Mouse (Mus musculus) cerebellum, adult 18-20 months (tissue): Measurements from ENCODE around the gene Fhod1.

Source experiments
- DNase-seq, 2 experiments: peaks; one replicate each; pipeline ENCODE4 v3.0.0; 2021

The Fhod1 gene

DNA sequence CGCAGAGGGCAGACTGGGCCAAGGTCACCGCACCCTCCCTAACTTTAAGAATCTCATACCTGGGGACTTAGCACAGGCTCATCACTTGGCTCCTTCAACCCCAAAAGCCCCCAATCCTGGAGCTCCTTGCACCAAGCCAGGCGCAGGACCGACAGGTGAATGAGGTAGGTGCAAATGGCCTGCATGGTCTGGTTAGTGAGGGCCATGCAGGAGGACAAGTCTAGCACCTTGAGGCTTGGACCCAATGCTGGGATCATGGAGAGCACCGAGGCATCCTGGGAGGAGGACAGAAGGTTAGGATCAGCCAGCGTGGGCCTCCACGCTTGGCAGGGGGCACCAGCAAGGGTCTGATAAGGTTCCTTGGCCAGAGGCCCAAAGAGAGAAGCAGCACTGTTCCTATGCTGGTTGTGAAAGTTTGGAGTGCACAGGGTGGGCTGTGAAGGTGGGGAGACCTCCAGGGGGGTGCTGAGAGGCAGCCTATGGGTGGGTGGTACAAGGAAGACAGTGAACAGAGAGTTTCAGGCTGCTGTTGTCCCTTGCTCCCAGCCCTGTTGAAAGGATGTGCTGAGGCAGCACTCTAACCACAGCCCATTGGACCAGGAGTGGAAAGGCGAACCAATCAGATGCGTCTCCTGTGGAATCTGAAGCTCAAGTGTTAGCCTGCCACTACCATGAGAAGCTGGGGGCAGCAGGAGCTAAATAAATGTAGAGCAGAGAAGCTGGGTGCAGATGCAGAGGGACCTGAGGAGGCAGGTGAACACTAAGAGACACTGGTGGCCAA lies 33.9 kb downstream of the Fhod1 start:
- DNase-seq = no peak

DNA sequence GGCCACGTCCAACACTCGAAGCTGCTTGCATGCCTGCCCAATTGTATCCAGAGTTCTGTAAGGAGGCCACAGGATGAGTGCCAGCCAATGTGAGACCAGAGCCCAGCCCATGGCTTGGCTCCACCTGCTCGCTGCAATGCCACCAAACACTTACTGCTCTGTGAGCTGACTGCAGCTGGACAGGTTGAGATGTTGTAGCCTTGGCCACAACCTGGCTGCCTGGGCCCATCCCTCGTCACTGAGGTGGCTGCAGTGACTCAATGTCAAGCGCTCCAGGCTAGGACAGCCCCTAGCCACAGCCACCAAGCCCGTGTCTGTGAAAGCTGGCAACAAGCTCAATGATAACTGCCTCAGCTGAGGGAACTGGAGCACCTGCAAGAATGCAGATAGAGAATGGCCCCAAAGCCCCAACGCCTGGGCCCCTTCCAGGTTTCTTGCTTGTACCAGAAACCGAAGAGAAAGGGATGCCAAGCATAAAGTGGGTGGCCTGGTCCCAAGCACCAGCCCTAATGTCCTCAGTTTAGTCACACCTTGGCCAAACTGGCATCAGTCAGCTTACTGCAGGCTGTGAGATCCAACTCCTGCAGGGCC lies 34.8 kb downstream of the Fhod1 start:
- DNase-seq = peak in 1 of 2 experiments; percentile 55

DNA sequence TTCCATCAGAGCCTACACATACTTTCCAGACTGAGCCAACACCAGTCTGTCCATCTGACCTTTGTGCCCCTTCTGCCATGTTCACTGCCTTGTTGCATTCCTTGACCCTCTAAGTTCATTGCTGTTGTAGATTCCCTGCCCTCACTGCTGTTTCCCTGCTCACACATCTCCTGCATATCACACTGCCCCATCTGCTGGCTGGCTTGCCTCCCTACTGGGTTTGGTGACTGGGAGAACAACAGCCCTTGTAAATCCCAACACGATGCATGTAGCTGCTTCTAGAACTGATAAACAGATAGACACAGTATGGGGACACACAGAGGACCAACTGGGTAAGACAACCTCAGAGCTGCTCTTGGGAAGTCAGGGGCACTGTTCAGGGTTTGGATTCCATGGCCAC lies 36.0 kb downstream of the Fhod1 start:
- DNase-seq = no peak

DNA sequence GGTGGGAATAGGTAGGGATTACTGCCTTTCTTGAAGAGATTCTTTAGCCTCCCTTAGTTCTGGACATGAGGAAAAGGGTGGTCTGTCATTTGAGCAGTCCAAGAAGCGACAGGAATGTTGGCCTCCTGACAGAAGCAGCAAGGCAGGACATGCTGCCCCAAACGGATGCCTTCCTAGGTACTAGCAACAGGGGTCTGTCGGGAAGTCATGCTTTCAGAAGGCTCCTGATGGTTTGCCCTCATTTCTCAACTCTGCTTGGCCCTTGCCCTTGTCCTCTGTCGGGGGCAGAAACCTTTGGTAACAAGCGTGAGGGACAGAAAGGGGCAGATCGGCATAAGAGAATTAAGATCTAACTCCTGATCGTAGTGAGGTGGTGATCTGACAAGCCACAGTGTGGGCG lies 37.6 kb downstream of the Fhod1 start:
- DNase-seq = peak in 1 of 2 experiments; percentile 46

DNA sequence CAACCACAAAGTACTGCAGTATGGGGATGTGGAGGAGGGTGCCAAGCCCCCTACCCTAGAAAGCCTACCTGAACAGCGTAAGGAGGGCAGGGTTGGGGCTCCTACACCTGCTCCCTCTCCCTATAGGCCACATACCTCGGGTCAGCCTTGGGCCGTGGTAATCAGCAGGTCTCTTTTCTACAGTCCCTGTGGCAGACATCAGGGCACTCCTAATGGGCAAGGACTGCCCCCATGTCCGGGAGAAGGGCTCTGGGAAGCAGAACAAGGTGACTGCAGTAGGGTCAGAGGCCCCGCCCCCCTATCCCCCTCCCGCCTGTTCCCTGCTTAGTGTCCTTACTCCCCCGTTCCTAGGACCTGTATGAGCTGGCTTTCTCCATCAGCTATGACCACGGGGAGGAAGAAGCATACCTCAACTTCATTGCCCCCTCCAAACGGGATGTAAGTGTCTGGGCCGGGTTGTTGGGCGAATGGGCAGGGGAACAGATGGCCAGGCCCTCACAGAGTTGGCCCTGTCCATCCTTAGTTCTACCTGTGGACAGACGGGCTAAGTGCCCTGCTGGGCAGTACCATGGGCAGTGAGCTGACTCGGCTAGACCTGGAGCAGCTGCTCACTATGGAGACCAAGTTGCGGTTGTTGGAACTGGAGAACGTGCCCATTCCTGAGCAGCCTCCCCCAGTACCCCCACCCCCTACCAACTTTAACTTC lies 38.5 kb downstream of the Fhod1 start:
- peak; percentile 93 to 95 for DNase-seq

DNA sequence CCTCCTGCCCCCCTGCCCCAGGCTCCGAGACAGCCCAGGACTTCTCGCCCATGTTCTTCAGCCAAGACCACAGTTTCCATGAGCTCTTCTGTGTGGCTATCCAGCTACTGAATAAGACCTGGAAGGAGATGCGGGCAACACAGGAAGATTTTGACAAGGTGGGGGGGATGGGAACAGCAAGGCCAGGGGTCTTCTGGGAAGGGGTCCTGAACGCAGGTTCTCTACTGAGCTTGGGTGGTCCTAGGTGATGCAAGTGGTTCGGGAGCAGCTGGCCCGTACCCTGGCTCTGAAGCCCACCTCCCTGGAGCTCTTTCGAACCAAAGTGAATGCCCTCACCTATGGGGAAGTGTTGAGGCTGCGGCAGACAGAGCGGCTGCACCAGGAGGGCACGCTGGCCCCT lies 39.3 kb downstream of the Fhod1 start:
- peak in 1 of 2 experiments; percentile 43 for DNase-seq

DNA sequence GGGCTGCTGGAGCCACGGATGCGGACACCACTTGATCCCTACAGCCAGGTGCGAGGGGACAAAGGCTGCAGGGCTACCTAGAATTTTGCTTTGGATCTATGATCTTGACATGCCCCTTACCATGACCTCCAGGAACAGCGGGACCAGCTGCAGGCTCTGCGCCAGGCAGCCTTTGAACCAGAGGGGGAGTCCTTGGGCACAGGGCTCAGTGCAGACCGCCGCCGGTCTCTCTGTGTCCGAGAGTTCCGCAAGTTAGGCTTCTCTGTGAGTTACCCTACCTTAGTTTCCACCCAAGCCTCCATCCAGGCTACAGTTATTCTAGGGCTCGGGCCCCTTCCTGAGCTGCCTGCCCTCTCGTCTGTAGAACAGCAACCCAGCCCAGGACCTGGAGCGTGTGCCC lies 40.1 kb downstream of the Fhod1 start:
- peak in 1 of 2 experiments; percentile 37 for DNase-seq

DNA sequence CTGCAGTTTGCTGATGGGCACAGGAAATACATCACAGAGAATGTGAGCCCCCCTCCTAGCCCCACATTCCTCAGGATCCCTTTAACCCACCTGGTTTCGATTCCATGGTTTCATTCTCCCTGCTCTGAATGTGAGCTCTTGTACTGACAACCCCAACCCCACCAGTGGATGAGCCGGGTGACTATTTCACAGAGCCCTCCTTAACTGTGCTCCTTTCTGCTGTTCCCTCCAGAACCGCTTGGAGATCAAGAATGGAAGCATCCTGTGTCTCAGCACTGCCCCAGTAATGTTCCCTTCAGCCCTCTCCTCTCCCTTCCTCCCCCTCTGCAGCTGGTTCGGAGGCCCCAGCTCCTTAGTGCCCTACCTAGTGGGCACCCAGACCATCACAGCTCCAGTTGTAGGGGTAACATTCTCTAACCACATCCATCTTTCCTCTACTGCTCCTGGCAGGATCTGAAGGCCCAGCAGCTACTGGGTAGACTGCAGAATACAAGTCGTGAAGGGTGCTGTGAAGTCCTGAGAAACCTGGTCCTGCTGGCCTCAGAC lies 41.5 kb downstream of the Fhod1 start:
- DNase-seq = peak in 1 of 2 experiments; percentile 39

DNA sequence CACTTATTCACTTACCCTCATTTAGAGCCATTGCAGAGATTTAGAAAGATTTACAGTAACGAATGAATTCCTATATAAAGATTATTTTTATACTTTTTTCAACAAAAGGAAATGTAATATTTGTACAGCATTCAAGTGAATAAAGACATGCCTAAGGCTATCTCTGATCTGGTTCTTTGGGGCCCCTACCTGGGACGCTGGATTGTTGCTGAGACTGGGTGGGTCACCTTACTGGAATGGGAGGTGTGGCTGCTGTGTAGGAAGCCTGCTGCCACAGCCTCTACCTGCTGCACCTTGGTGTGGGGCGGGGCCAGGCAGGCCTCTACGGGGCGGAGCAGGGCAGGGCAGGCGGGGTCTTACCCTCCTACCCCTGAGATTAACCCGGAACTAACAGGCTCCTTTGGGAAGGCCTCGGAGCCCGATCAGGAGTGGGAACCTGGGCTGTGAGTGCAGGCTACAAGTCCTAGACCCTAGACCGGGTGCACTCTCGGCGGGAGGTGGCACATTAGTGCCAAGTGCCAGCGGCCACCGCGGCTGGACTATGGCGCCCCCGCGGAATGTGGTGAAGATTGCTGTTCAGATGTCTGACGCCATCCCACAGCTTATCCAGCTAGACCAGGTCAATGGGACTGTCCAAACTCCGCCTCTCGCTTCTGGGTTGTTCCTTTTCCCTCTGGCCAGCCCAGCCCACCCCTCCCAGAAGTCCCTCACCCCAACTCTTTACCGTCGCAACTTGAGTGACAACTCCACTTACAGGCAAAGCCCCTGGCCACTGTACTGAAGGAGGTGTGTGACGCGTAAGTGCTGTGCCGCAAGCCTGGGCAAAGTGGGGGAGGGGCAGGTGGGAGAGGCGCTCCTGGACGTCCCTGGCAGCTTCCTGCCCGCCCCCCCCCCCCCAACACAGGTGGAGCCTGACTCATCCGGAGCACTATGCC lies 42.3 kb downstream of the Fhod1 start, which contains the start of gene Elmo3:
Elmo3 (plus strand) TSS at position 391 of the 935 bp plus-strand sequence.
- DNase-seq = peak; percentile 76 to 80

DNA sequence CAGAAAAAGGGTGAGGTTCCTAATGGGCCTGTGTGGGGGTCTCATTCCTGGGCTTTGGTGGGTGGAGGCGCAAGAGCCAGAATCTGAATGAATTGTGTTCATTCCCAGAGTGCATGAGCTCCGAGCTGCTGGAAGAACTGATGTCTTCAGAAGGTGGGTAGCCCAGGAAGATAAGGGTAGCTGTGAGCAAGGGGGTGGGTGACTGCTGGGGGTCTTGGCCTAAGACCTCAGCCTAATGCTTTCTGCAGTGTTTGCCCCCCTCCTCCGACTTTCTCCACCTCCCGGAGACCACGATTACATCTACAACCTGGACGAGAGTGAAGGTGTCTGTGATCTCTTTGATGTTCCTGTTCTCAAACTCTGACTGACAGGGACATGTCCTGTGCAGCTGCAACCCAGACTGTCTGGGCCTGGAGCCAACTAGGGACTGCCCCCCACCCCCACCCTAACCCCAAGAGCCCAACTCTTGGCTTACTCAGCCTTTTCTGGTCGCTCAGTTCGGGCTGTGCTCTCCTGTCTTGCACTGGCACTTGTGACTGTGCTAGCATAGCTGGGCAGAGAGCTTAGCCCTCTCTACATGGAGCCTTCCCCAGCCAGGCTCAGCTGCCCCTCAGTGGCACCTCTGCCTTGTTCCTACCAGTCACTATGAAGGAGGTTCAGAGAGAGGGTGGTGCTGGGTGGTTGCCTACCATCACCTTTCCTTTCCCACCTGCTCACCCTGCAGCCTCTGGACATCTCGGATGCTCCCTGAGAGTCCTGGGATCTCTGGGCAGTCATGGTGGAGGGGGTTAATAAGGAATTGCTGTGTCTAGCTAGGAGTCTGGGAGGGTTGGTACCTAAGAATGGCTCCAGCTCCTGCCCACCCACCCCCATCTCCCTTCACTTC lies 43.2 kb downstream of the Fhod1 start:
- no peak for DNase-seq

DNA sequence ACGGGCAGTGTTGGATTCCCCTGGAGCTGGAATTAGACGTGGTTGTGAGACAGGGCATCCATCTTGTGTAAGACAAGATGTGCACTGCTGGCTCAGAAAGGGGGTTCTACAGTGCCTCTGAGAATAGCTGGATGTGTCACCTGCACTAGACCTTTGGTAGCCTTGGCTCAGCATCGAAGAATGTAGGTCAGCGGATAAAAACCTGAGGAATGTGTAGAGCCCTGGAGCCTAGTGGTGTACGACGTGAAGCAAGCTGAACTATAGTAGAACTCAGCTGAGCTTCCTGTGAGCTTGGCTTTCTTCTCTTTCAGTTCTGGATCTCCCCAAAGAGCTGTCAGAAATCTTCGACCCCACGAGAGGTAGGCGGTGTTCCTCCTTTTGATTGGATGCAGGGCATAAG lies 43.9 kb downstream of the Fhod1 start:
- no peak for DNase-seq

DNA sequence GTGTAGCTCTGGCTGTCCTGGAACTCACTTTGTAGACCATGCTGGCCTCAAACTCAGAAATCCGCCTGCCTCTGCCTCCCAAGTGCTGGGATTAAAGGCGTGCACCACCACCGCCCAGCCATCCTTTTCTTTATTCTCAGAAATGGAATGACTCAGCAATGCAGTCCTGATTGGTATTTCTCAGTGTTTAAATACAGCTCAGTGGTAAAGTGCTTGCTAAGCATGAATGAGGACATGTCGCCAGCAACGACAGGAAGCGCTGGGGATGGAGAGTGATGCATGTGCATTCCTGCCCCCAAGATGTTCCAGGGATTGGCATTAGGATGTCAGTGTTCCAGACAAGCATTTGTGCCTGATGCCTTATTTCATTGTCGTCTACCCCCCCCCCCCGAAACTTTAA lies 44.4 kb downstream of the Fhod1 start:
- DNase-seq = no peak

DNA sequence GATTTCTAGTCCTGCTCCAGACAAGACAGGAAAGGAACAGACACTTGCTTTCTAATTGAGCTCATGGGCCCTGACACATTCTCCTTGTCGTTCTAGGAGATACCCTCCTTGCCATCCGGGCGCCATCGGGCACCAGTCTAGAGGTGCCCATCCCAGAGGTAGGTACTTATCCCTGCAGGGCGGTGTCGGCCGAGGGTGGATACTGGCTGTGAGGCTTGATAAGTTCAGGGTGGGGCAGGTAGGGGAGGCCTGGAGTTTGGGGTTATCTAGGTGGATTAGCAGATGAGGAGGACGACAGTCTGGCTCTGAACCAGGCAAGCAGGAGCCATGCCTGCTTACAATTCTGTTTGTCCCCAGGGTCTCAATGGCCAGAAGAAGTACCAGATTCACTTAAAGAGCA lies 47.8 kb downstream of the Fhod1 start:
- no peak for DNase-seq

DNA sequence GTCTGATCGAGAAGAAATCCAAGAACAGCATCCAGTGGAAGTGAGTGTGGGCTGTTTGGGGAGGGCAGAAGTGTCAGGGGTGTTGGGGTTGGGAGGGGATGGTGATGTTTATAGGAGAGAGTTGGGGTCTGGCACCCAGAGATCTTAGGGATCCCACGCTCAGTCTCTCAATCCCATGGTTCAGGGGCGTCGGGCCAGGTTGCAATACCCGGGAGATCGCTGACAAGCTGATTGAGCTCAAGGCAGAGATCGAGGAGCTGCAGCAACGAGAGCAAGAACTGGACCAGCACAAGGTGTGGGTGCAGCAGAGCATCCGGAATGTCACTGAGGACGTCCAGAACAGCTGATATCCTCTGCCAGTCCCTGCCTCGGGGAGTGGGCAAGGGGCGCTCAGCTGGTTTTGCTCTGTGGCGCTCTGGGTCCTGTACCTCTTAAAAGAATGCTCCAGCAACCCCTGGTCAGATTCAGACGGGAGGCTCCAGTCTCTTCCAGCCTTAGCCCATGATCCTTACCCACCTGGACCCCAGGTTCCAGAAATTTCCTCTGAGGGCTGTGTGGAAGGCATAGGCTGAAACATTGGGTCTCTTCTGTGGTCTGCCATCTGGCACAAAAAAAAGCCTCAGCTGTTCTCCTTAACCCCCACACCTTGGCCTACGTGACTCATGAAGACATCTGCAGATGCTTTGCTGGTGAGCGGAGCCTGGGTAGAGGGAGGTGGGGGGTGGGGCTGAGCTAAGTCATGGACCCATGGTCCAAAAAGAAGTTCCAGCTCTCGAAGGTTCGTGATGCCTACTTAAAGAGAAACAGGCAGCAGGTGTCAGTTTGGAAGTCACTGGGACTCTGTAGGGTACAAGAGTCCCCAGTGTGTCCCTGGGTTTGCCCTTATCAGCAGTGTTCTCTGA lies 49.2 kb downstream of the Fhod1 start:
- DNase-seq = no peak

DNA sequence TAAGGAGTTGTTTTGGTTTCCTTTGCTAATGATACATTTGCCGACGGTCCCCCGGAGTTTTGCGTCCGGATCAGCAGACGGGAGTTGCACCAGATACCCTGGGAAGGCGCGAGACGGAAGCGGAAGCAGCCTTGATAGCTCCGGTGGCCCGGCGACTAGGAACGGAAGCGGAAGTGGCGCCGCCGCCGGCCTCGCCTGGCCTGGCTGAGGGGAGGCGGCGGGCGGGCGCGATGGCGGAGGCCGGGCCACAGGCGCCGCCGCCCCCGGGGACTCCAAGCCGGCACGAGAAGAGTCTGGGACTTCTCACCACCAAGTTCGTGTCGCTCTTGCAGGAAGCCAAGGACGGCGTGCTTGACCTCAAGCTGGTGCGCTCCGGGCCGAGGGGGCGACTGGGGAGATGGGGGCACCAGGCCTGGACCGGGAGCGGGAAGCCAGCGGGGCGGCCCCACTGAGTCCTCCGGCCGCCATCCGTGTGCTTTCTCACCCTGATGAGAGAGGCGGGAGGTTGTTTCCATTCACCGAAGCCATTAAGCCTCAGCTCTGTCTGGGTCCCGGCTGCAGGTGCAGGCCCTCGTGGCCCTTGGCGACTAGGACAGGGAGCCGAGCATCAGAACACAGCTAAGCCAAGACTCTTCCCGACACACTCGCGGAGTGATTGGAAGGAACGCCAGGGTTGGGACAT lies 50.1 kb downstream of the Fhod1 start, which contains the start of gene E2f4:
E2f4 (plus strand) TSS at position 153 of the 682 bp plus-strand sequence.
- DNase-seq = peak; percentile 93 to 95

DNA sequence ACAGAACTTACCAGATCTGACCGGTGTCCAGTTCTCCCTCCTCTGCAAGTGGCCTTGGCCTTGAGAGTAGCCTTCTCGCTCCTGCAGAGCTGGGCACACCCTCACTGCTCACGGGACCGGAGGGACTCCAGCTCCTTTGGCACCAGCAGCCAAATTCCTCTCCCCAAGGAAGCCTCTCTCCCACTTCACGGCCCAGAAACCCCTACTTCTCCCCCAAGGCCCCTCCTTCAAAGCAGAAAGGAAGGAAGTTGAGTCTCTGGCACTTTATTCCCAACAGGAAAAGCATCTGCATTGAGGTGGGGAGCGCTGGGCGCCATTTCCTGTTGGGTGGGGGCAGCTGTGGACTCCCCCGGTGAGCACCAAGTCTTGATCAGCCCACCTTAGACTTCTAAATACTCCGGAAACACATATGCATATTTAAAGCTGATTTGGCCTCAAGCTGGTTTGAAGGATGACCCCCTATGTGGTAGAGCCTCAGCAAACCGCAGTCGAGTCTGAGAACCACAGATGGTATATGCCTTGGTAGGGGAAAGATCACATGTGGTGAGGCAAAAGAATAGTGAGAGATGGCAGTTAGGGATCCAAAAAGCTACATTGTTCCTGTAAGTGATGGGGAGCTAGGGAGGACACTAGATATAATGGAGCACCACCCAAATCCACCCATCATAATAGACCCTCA lies 51.7 kb downstream of the Fhod1 start, which contains the start of gene Exoc3l:
Exoc3l (minus strand) TSS at position 207 of the 679 bp plus-strand sequence.
- no peak for DNase-seq

DNA sequence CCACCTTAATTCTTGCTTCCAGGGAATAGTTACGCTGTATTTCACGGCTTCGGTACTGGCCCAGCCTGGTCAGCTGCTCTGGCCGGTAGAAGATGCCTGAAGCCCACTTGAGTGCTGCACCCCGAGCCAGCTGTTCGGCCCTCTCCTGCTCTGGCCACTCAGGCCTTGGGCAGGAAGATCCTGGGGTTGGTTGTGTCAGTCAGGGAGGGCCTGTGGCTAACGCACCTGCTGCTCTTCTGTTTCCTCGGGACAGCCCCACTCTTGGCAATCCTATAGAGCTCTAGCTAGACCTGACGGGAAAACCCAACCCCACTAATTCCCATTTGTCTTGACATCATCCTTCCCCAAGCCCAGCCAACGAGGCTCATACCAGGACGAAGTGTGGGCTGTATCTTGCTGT lies 52.5 kb downstream of the Fhod1 start:
- DNase-seq = no peak

DNA sequence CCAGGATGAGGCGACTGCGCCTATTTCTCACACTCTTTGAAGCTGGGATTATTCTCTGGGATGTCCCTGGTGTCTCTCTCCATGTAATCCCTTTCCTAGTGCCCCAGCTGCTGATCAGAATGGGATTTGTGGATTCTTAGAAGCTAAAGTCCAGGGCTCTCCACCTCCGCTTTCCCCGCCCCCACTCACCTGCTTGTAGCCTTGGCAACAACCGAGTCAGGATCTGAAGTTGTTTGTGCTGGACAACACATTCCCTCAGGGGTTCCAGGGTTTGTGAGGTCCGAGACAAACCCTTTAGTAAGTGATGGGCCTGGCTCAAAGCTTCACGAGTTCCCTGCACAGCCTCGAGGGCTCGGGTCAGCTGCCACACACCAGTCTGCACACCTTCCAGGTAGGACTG lies 53.0 kb downstream of the Fhod1 start:
- peak in 1 of 2 experiments; percentile 13 for DNase-seq

DNA sequence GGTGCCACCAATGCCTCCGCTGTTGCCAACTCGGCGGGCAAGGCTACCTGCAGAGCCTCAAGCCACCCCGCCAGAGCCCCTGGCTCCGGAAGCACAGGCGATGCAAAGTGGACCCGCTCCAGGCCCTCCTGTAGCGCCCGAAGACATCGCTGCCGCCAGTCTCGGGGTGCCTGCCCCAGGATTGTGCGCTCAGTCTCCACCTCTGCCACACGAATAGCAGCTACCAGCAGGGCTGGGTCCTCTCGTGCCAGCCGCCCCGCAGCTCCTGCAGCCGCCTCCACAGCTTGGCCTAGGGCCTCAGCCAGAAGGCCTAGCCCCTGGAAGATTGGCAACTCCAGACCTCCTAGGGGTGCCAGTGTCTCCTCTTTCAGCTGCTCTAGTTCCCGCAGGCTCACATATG lies 54.3 kb downstream of the Fhod1 start:
- DNase-seq = peak; percentile 79 to 81
